In the genomic region with DNA sequence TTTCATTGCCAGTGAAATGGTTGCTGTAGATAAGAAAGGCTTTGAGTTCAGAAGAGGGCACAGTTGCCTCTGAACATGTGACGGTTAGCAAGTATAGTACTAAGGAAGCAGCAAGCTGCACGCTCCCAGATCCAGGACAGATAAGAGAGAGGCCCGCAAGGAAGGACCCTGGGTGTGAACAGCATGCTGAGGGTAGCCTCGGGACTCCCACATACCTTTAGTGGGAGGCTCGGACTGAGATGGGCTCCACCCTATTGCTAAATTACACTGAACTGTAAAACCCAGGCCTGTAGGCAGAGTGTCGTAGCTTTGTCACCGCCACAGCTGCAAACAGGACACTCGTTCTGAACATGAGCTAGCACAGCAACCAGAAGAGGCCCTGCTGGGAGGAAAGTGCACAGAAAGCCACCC, we compare ENCODE assay signal across 18 mouse cellular contexts. TPM values are rescaled to one million over a fixed set of nuclear protein-coding genes. Genes with fewer than 3 reads are reported as not detected.
DNase-seq lines count a peak whose midpoint lies in the region; ATAC-seq lines count a peak whose summit lies in the region.
"Had no signal": no experiment of that assay in that cellular context is flagged by ENCODE, and none has a peak within 500 bp of the region (broad histone marks: within the 10 kb centered on the region; RNA-seq: fewer than 3 reads in every experiment).

No protein-coding gene starts in this region.

- peaks cover 5% of the 10 kb centered on the region; the same call in 1 of the 2 replicates for H3K36me3 ChIP-seq in heart, embryonic 10.5 days
- H3K36me3 ChIP-seq in heart, embryonic 11.5 days (ENCODE audit: control insufficient read depth, insufficient read depth, low read length): no peaks in the 10 kb centered on the region
- H3K36me3 ChIP-seq in liver, embryonic 12.5 days: peaks cover 21% of the 10 kb centered on the region
- H3K36me3 ChIP-seq: embryonic facial prominence, embryonic 15.5 days; hindbrain, embryonic 15.5 days; midbrain, embryonic 13.5 days had no signal

- H3K27ac ChIP-seq in heart, embryonic 10.5 days: no peak overlapping the region
- H3K27ac ChIP-seq in heart, embryonic 11.5 days (ENCODE audit: low read depth, low read length): no peak overlapping the region
- peak overlapping the region; percentile 47; the same call in 1 of the 2 replicates for H3K27ac ChIP-seq in liver, embryonic 12.5 days
- H3K27ac ChIP-seq: embryonic facial prominence, embryonic 15.5 days; heart, adult 2 months; hindbrain, embryonic 15.5 days; midbrain, embryonic 13.5 days had no signal

- 46% methylated on average over 8 of the region's 8 CpGs for WGBS in heart, embryonic 10.5 days
- 51% methylated on average over 8 of the region's 8 CpGs for WGBS in heart, embryonic 11.5 days (ENCODE audit: insufficient replicate concordance)
- WGBS in liver, embryonic 12.5 days (ENCODE audit: insufficient replicate concordance): 18% methylated on average over 8 of the region's 8 CpGs

- no peaks in the 10 kb centered on the region for H3K27me3 ChIP-seq in heart, embryonic 10.5 days (ENCODE audit: insufficient read depth, poor library complexity, severe bottlenecking)
- H3K27me3 ChIP-seq in heart, embryonic 11.5 days (ENCODE audit: control insufficient read depth, insufficient read depth, low read length): no peaks in the 10 kb centered on the region
- H3K27me3 ChIP-seq in liver, embryonic 12.5 days (replicated peaks): no peaks in the 10 kb centered on the region
- H3K27me3 ChIP-seq: embryonic facial prominence, embryonic 15.5 days; hindbrain, embryonic 15.5 days; midbrain, embryonic 13.5 days; Patski had no signal

- ATAC-seq in heart, embryonic 11.5 days (replicated peaks; ENCODE audit: insufficient number of reproducible peaks, low FRiP score, low TSS enrichment): no peak
- 0 out of 2 replicates have a peak, but pooled peaks have one; percentile 23 for ATAC-seq in erythroblast, adult 5-6 weeks (replicated peaks; ENCODE audit: low FRiP score, poor library complexity, severe bottlenecking)
- ATAC-seq in liver, embryonic 12.5 days: peak; percentile 75
- peak; percentile 39 for ATAC-seq in megakaryocyte-erythroid progenitor cell, adult 5-6 weeks (replicated peaks; ENCODE audit: low FRiP score, low TSS enrichment, poor library complexity, severe bottlenecking)
- ATAC-seq: forebrain, embryonic 14.5 days; midbrain, embryonic 13.5 days; Patski had no signal

- H3K4me2 ChIP-seq in heart, embryonic 11.5 days: no peak overlapping the region
- peak overlapping the region; percentile 28 for H3K4me2 ChIP-seq in liver, embryonic 12.5 days
- H3K4me2 ChIP-seq: embryonic facial prominence, embryonic 15.5 days; hindbrain, embryonic 15.5 days; midbrain, embryonic 13.5 days had no signal

- no peak overlapping the region for H3K4me3 ChIP-seq in heart, embryonic 10.5 days
- H3K4me3 ChIP-seq in heart, embryonic 11.5 days (ENCODE audit: low read depth, low read length): no peak overlapping the region
- H3K4me3 ChIP-seq in liver, embryonic 12.5 days: no peak overlapping the region
- H3K4me3 ChIP-seq: embryonic facial prominence, embryonic 15.5 days; heart, adult 2 months; hindbrain, embryonic 15.5 days; midbrain, embryonic 13.5 days had no signal

- DNase-seq in heart, embryonic 10.5 days (ENCODE audit: low spot score): peak; percentile 74
- no peak for DNase-seq in thymus, adult 18-20 months
- no peak for DNase-seq in layer of hippocampus, adult 8-10 months (ENCODE audit: low spot score in 2 of 2)
- no peak for DNase-seq in spleen, postnatal 4 days (ENCODE audit: low spot score in 2 of 2)
- DNase-seq: cerebellum, adult 11-12 months; heart, adult 2 months; heart, postnatal 14 days; lung, postnatal 10 days; right cerebral cortex, adult 18-20 months had no signal

- H3K9me3 ChIP-seq in heart, embryonic 10.5 days: no peaks in the 10 kb centered on the region
- H3K9me3 ChIP-seq in heart, embryonic 11.5 days (replicated peaks; ENCODE audit: control insufficient read depth, low read length): no peaks in the 10 kb centered on the region
- no peaks in the 10 kb centered on the region for H3K9me3 ChIP-seq in liver, embryonic 12.5 days (replicated peaks)
- H3K9me3 ChIP-seq: embryonic facial prominence, embryonic 15.5 days; hindbrain, embryonic 15.5 days; midbrain, embryonic 13.5 days had no signal

- H3K4me1 ChIP-seq in heart, embryonic 10.5 days: peaks cover 5% of the 10 kb centered on the region
- peaks cover 2% of the 10 kb centered on the region; the same call in 1 of the 2 replicates for H3K4me1 ChIP-seq in heart, embryonic 11.5 days (ENCODE audit: control insufficient read depth, insufficient read depth, low read length)
- peaks cover 47% of the 10 kb centered on the region for H3K4me1 ChIP-seq in liver, embryonic 12.5 days
- H3K4me1 ChIP-seq: hindbrain, embryonic 15.5 days had no signal

- H3K9ac ChIP-seq in heart, embryonic 11.5 days (ENCODE audit: low read depth, low read length): no peak overlapping the region
- H3K9ac ChIP-seq in liver, embryonic 12.5 days: no peak overlapping the region
- H3K9ac ChIP-seq: embryonic facial prominence, embryonic 15.5 days; hindbrain, embryonic 15.5 days; midbrain, embryonic 13.5 days had no signal

RNA-seq across cellular contexts. Expression of gene Fam133b, which starts 28.7 kb away (rescaled TPM):
- polyA plus RNA-seq in heart, embryonic 10.5 days (2016; fragmentation: Nextera tagmentation; extraction: Ambion mirVana): 15.8 and 19.3 TPM in 2 replicates
- 19.3 and 25.1 TPM in 2 replicates for polyA plus RNA-seq in heart, embryonic 11.5 days (2014; fragmentation: Nextera tagmentation; extraction: Ambion mirVana)
- 28.4 and 32.2 TPM in 2 replicates for total RNA-seq in erythroblast, adult 5-6 weeks (2015; ENCODE audit: low replicate concordance)
- 51.6 and 76.8 TPM in 2 replicates for total RNA-seq in erythroblast, adult 5-6 weeks (2017; ENCODE audit: low replicate concordance)
- 16.1 and 17.4 TPM in 2 replicates for polyA plus RNA-seq in liver, embryonic 12.5 days (2016; fragmentation: Nextera tagmentation; extraction: Ambion mirVana)
- 63.1 and 67.0 TPM in 2 replicates for total RNA-seq in megakaryocyte-erythroid progenitor cell, adult 5-6 weeks (2014; fragmentation: Nextera tagmentation)
- total RNA-seq in megakaryocyte-erythroid progenitor cell, adult 5-6 weeks (2017): 91.9 and 134 TPM in 2 replicates
- 10 to 100 TPM; 40.5 to 47.3 (median 45.4) TPM for total RNA-seq in layer of hippocampus, adult 8-10 months (2022)

RNA-seq across cellular contexts. Expression of gene 1700109H08Rik, which starts 56.5 kb away (rescaled TPM):
- polyA plus RNA-seq in heart, embryonic 10.5 days (2016; fragmentation: Nextera tagmentation; extraction: Ambion mirVana): 2.7 and 3.8 TPM in 2 replicates
- 2.4 and 2.9 TPM in 2 replicates for polyA plus RNA-seq in heart, embryonic 11.5 days (2014; fragmentation: Nextera tagmentation; extraction: Ambion mirVana)
- 6.9 and 17.6 TPM in 2 replicates for total RNA-seq in erythroblast, adult 5-6 weeks (2015; ENCODE audit: low replicate concordance)
- 9.5 and 21.3 TPM in 2 replicates for total RNA-seq in erythroblast, adult 5-6 weeks (2017; ENCODE audit: low replicate concordance)
- 1.6 and 1.9 TPM in 2 replicates for polyA plus RNA-seq in liver, embryonic 12.5 days (2016; fragmentation: Nextera tagmentation; extraction: Ambion mirVana)
- total RNA-seq in megakaryocyte-erythroid progenitor cell, adult 5-6 weeks (2014; fragmentation: Nextera tagmentation): 16.9 and 27.6 TPM in 2 replicates
- total RNA-seq in megakaryocyte-erythroid progenitor cell, adult 5-6 weeks (2017): 11.5 and 12.3 TPM in 2 replicates
- total RNA-seq in layer of hippocampus, adult 8-10 months (2022): 1 to 10 TPM; 3.9 to 9.0 (median 5.5) TPM
